Mouse (Mus musculus): ENCODE data around the gene Enox1.

- TF ChIP-seq CTCF (IDR thresholded peaks at IDR 0.05; ENCODE audit: low read depth, low read length) = no peak
- TF ChIP-seq POLR2A (IDR thresholded peaks at IDR 0.05; ENCODE audit: insufficient read depth, low read length) = no peak
Measured at GRCm38 (mm10) chr14:77421031-77421430, 264.5 kb downstream of the Enox1 start.

Measured in ES-Bruce4 (cell line).